Mouse (Mus musculus) heart, postnatal 0 days (tissue): Measurements from ENCODE around the gene Nid2. TPM values are rescaled to one million over a fixed set of nuclear protein-coding genes. Genes with fewer than 3 reads are reported as not detected.

Source experiments
- ATAC-seq: fragments of 200-750 bp; cut with Nextera tagmentation; 2 replicates; pipeline ENCODE4 v1.8.0; 2017; ENCODE audit warnings: low read depth, moderate number of reproducible peaks, moderate library complexity; ENCODE audit not compliant: insufficient read depth
- DNase-seq: peaks from one replicate; pipeline ENCODE4 v3.0.0-alpha.2; 2016; ENCODE audit warnings: low spot score
- H3K27ac ChIP-seq: fragments of 300-500 bp; sonication (generic); 2 replicates; pipeline ENCODE4 v1.5.1; 2014; ENCODE audit warnings: low read depth, mild to moderate bottlenecking
- H3K27me3 ChIP-seq: fragments of 300-500 bp; sonication (generic); 2 replicates; pipeline ENCODE4 v1.6.1; 2014; ENCODE audit warnings: low read length, mixed read lengths; ENCODE audit not compliant: control insufficient read depth, insufficient read depth
- H3K36me3 ChIP-seq: fragments of 300-500 bp; sonication (generic); replicated peaks from 2 replicates; pipeline ENCODE4 v1.6.1; 2014; ENCODE audit warnings: low read length, mixed read lengths; ENCODE audit not compliant: control insufficient read depth, insufficient read depth
- H3K4me1 ChIP-seq: fragments of 300-500 bp; sonication (generic); 2 replicates; pipeline ENCODE4 v1.6.1; 2014; ENCODE audit warnings: antibody characterized with exemption; ENCODE audit not compliant: control insufficient read depth, insufficient read depth
- H3K4me2 ChIP-seq: fragments of 300-500 bp; sonication (generic); 2 replicates; pipeline ENCODE4 v1.6.1; 2014; ENCODE audit warnings: low read depth, mild to moderate bottlenecking, low read length, moderate library complexity
- H3K4me3 ChIP-seq: fragments of 300-500 bp; sonication (generic); 2 replicates; pipeline ENCODE4 v1.5.1; 2014; ENCODE audit warnings: low read depth, low read length
- H3K9ac ChIP-seq: fragments of 300-500 bp; sonication (generic); replicated peaks from 2 replicates; pipeline ENCODE4 v1.6.1; 2014; ENCODE audit warnings: low read depth, low read length, mixed read lengths
- H3K9me3 ChIP-seq: fragments of 300-500 bp; sonication (generic); replicated peaks from 2 replicates; pipeline ENCODE4 v1.6.1; 2016; ENCODE audit warnings: low read length; ENCODE audit not compliant: control insufficient read depth
- CTCF ChIP-seq: IDR thresholded peaks from 2 replicates; pipeline ENCODE4 v1.5.1; 2016; ENCODE audit warnings: antibody characterized with exemption, control low read depth, low read depth
- EP300 ChIP-seq: IDR thresholded peaks from 2 replicates; pipeline ENCODE4 v1.6.1; 2016; ENCODE audit warnings: antibody characterized with exemption, low read depth
- WGBS: fragments of 180-500 bp; shearing (Covaris S2); extraction: QIAGEN DNeasy Blood & Tissue Kit; methylation state at CpG from one replicate; pipeline ENCODE4 v1.1.7; 2014; 5-methylcytosine and 5-hydroxymethylcytosine counted together
- polyA plus RNA-seq: library from polyadenylated mRNA; unstranded; fragments of >200 nt; fragmentation: Nextera tagmentation; extraction: Ambion mirVana; gene quantifications from 2 replicates; pipeline ENCODE4 v1.2.1, GENCODE M21; 2015
- total RNA-seq: library from RNA; depleted of rRNA; stranded (reverse); fragments of >200 nt; gene quantifications from 2 replicates; pipeline ENCODE4 v1.2.3, GENCODE M21; 2014; ENCODE audit warnings: low replicate concordance

The Nid2 gene
- total and polyA plus RNA-seq, 2 experiments from 2014 or later = 47.7 to 79.7 TPM

DNA sequence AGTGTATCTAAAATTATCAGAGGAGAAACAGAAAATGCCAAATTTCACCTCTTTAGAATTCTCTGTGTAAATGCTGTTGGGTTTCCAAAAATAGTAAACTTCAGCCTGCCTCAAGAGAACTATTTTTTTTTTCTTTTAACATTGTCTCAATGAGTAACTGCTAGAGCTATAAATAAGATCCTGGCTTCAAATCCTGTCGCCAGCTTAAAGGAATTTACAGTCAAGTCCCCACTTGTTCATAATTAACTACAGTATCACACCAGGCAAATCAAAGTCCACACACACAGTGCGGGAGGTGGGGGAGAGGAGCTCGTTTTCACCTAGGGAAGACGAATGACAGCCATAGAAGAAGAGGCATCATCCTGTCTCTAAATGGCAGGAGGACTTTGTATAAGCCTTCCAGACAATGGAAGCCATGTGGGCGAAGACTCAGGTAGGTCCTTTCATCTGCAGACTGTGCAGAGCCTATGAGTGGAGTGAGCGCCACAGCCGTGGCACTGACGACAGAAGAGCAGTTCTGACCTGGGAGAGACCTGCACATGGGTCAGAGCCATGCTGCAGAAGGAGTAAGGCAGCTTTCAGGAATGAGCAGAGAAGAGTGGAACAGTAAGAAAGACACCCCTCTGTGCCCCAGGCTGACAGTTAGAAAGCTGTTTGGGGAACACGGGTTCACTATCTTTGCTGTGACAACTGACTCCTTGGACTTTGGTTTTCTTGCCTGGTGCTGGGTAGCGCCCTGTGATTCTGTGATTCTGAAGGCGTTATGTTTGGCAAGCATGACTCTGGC, 43.2 kb upstream of the Nid2 start:
- peaks cover 23% of the 10 kb centered on the region for H3K4me1 ChIP-seq
- no peaks in the 10 kb centered on the region for H3K27me3 ChIP-seq
- no peak overlapping the region for H3K9ac ChIP-seq
- peak overlapping the region; percentile 67 for H3K27ac ChIP-seq
- ATAC-seq (no peak), DNase-seq (no peak)
- no peak overlapping the region for H3K4me2 ChIP-seq
- WGBS = 38% methylated on average over 11 of the region's 11 CpGs
- TF ChIP-seq EP300 (no peak), CTCF (no peak)
- no peak overlapping the region for H3K4me3 ChIP-seq
- no peaks in the 10 kb centered on the region for H3K36me3 ChIP-seq
- 0 out of 2 replicates have a peak, but pooled peaks cover 3% of the 10 kb centered on the region for H3K9me3 ChIP-seq

DNA sequence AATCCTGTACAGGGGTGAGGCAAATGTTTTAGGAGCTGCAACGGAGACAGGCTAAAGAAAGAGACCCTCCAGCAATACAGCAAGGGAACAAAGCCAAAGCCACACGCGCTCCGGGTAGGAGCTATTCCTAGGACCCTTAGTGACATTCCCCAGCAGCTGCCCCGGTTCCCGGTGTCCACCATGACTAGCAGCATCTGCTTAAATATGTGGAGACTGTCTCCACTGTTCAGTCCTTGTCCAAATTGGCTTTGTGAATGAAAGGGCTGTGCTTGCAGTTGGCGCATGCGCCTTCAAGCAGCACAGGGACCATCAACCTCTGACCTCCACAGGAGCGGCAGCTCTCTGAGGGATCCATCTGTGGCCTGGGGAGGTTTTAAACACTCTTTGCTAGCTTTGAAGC, 41.9 kb upstream of the Nid2 start:
- TF ChIP-seq CTCF (no peak), EP300 (no peak)
- Histone ChIP-seq H3K9ac (no peak overlapping the region), H3K4me3 (no peak overlapping the region), H3K27ac (peak overlapping the region; percentile 51; the same call in 1 of the 2 replicates), H3K4me2 (no peak overlapping the region), H3K36me3 (no peaks in the 10 kb centered on the region), H3K27me3 (no peaks in the 10 kb centered on the region), H3K9me3 (no peaks in the 10 kb centered on the region), H3K4me1 (peaks cover 23% of the 10 kb centered on the region)
- WGBS = 49% methylated on average over 9 of the region's 9 CpGs
- no peak for ATAC-seq
- no peak for DNase-seq

DNA sequence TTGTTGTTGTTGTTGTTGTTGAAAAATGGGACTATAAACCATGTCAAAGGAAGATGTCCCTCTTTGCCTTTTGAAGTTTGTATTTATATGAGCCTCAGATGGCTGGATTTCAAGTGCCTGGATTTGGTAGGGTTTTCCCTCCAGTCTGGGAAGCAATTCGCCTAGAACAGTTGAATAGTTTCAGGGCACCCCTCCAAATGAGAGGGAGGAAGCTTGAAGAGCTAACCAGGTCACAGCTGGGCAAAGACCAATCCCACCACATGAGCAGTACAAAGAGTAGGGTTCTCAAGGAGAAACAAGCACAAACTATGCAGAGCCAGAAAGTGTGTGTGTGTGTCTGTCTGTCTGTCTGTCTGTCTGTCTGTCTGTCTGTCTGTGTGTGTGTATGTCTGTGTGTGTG, 39.3 kb upstream of the Nid2 start:
- no peak overlapping the region for H3K9ac ChIP-seq
- WGBS = 50% methylated on average over 1 of the region's 1 CpGs
- DNase-seq = no peak
- H3K4me1 ChIP-seq = peaks cover 23% of the 10 kb centered on the region
- TF ChIP-seq EP300 = no peak
- no peak for TF ChIP-seq CTCF
- peak overlapping the region; percentile 66; the same call in 1 of the 2 replicates for H3K27ac ChIP-seq
- no peaks in the 10 kb centered on the region for H3K27me3 ChIP-seq
- no peak overlapping the region for H3K4me2 ChIP-seq
- ATAC-seq = no peak
- H3K4me3 ChIP-seq = no peak overlapping the region
- no peaks in the 10 kb centered on the region for H3K9me3 ChIP-seq
- H3K36me3 ChIP-seq = no peaks in the 10 kb centered on the region

DNA sequence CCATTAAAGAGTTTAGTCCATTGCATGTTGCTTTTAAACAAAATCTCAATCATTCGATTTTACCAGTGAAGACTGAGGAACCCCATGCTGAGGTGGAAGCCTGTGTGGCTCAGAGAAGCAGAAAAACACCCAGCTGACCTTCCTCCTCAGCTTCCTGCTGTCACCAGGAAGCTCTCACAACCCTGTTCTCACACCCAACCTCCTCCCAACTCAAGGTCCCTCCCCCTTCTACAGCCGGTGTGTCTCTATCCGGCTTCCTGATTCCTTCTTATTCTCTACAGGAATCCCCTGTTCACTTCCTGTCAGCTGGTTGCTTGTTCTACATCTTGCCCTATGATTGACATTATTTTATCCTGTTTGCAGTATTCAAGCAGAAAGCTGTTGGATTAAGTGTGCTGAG, 38.0 kb upstream of the Nid2 start:
- 0 out of 2 replicates have a peak, but pooled peaks have one; percentile 47 for ATAC-seq

DNA sequence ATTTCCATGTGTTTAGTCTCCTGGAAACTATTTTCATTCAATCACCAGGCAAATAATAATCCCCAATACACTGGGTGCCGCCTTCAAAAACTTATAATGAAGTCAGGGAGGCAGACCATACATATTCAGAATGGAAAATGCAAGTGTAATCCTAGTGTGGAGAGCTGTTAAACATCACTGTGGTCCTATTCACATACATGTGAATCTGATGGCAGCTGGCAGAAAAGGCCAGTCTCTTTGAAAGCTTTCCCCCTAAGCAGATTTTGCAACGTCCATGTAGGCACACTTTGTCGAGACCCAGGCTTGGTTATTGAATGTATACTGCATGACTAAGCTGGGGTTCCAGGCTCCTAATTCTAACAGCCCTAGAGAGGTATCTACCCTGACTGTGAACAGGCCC, 32.0 kb upstream of the Nid2 start:
- TF ChIP-seq CTCF = no peak
- no peak for TF ChIP-seq EP300
- H3K4me3 ChIP-seq = no peak overlapping the region
- ATAC-seq (no peak), DNase-seq (no peak)
- no peaks in the 10 kb centered on the region for H3K9me3 ChIP-seq
- H3K9ac ChIP-seq = no peak overlapping the region
- H3K4me2 ChIP-seq = no peak overlapping the region
- no peaks in the 10 kb centered on the region for H3K27me3 ChIP-seq
- no peak overlapping the region for H3K27ac ChIP-seq
- 63% methylated on average over 3 of the region's 3 CpGs for whole genome bisulfite sequencing
- no peaks in the 10 kb centered on the region for H3K4me1 ChIP-seq
- no peaks in the 10 kb centered on the region for H3K36me3 ChIP-seq

More for the DNA sequence above, 38.0 kb upstream of the Nid2 start:
- DNase-seq = peak; percentile 34
- 20% methylated on average over 3 of the region's 3 CpGs for WGBS
- H3K4me2 ChIP-seq = no peak overlapping the region
- peak overlapping the region; percentile 66 for H3K27ac ChIP-seq
- no peaks in the 10 kb centered on the region for H3K27me3 ChIP-seq
- H3K36me3 ChIP-seq = no peaks in the 10 kb centered on the region
- no peaks in the 10 kb centered on the region for H3K9me3 ChIP-seq
- H3K4me3 ChIP-seq = no peak overlapping the region
- peaks cover 16% of the 10 kb centered on the region for H3K4me1 ChIP-seq
- H3K9ac ChIP-seq = no peak overlapping the region
- TF ChIP-seq EP300 (no peak), CTCF (no peak)
